Mouse (Mus musculus): ENCODE data around the gene Pim1.

Pim1 gene

GRCm38 (mm10) chr17:29467030-29467429, 23.5 kb upstream of the Pim1 start:
- DNase-seq, result no peak

- DNase-seq, result no peak
Measured at GRCm38 (mm10) chr17:29473466-29473865, 17.1 kb upstream of the Pim1 start.

- DNase-seq, result no peak
Measured at GRCm38 (mm10) chr17:29474036-29474435, 16.5 kb upstream of the Pim1 start.

GRCm38 (mm10) chr17:29475142-29475541, 15.4 kb upstream of the Pim1 start:
- no peak for DNase-seq

- no peak for DNase-seq
Measured at GRCm38 (mm10) chr17:29476461-29476860, 14.1 kb upstream of the Pim1 start.

GRCm38 (mm10) chr17:29477357-29477756, 13.2 kb upstream of the Pim1 start:
- no peak for DNase-seq

GRCm38 (mm10) chr17:29478271-29478670, 12.3 kb upstream of the Pim1 start:
- no peak for DNase-seq

- no peak for DNase-seq
Measured at GRCm38 (mm10) chr17:29480256-29480655, 10.3 kb upstream of the Pim1 start.

GRCm38 (mm10) chr17:29482632-29483031, 7.9 kb upstream of the Pim1 start:
- no peak for DNase-seq

- DNase-seq, result no peak
Measured at GRCm38 (mm10) chr17:29483282-29483681, 7.3 kb upstream of the Pim1 start.

- no peak for DNase-seq
Measured at GRCm38 (mm10) chr17:29484431-29484830, 6.1 kb upstream of the Pim1 start.

- DNase-seq, result no peak
Measured at GRCm38 (mm10) chr17:29485336-29486233, 5.0 kb upstream of the Pim1 start.

- no peak for DNase-seq
Measured at GRCm38 (mm10) chr17:29488257-29488977, 2.1 kb upstream of the Pim1 start.

GRCm38 (mm10) chr17:29488978-29489970, 1.3 kb upstream of the Pim1 start:
- DNase-seq, result peak; percentile 43

- DNase-seq, result peak; percentile 99
Measured at GRCm38 (mm10) chr17:29489971-29490712, 411 bp upstream of the Pim1 start.

GRCm38 (mm10) chr17:29491591-29492268, 1.2 kb downstream of the Pim1 start:
- peak; percentile 71 for DNase-seq

- peak; percentile 70 for DNase-seq
Measured at GRCm38 (mm10) chr17:29492269-29493191, 2.0 kb downstream of the Pim1 start.

- no peak for DNase-seq
Measured at GRCm38 (mm10) chr17:29493461-29493980, 3.0 kb downstream of the Pim1 start.

GRCm38 (mm10) chr17:29494062-29494731, 3.6 kb downstream of the Pim1 start:
- no peak for DNase-seq

- DNase-seq, result no peak
Measured at GRCm38 (mm10) chr17:29494732-29495076, 4.2 kb downstream of the Pim1 start.

Data from lung, postnatal 14 days (tissue).